Mouse (Mus musculus): Measurements from ENCODE around the gene Emp1. TPM values are rescaled to one million over a fixed set of nuclear protein-coding genes. Genes with fewer than 3 reads are reported as not detected.

The Emp1 gene
- polyA plus RNA-seq (2012; rRNA removed) (2.0 and 2.1 TPM in 2 replicates), polyA plus RNA-seq (2014; fragmentation: Nextera tagmentation; extraction: Ambion mirVana) (0.55 and 0.66 TPM in 2 replicates)

DNA sequence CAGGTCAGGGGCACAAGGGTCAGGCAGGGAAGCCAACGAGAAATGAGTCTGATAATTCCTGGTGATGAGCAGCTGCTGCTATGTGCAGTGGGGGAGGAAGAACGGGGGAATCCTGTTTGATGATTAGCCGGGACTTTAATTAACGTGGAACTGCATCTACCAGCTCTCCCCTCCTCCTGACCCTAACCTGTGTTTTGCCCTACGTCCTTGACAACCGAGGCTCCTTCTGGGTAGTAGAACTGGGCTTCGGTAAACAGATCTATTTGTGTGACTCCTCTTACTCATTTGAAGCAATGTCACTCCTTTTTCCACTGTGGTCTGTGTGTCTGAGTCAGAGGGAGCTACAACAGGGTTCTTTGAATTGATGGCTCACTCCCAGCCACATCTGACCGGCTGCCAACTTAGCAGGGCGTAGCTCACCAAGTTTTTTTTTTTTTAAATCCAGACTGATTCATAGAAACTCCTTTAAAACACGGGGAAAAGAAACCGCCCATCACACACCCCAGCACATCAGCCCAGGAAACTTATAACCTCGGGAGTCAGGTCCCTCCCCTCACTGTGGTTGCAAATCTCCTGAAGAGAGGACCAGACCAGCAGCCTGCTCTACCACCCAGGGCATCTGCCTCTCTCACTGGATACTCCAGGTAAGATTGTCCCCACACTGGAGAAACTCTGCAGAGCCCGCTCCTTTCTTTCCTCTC, at the start of gene Emp1:
Emp1 (plus strand) TSS at position 87 of the 701 bp plus-strand sequence.
- ATAC-seq (ENCODE audit: insufficient read depth) (no peak), DNase-seq (ENCODE audit: low read depth in 3 of 3, low spot score in 3 of 3) (no peak)
- no peaks in the 10 kb centered on the region for H3K36me3 ChIP-seq (replicated peaks; ENCODE audit: control insufficient read depth, insufficient read depth, low read depth)
- no peak within 1 kb of the TSS for H3K9ac ChIP-seq (replicated peaks)
- H3K4me3 ChIP-seq (ENCODE audit: insufficient read depth in 1 of 2, low read depth in 2 of 2, low read length in 2 of 2), result no peak within 1 kb of the TSS
- 32% methylated on average over 13 of the region's 13 CpGs for WGBS (ENCODE audit: insufficient replicate concordance)
- H3K27ac ChIP-seq, result no peak within 1 kb of the TSS
- H3K9me3 ChIP-seq (ENCODE audit: control insufficient read depth, low read length), result no peaks in the 10 kb centered on the region
- no peaks in the 10 kb centered on the region for H3K27me3 ChIP-seq (ENCODE audit: control insufficient read depth, insufficient read depth, low read length)
- H3K4me2 ChIP-seq (ENCODE audit: low read depth), result no peak within 1 kb of the TSS
- no peak for TF ChIP-seq CTCF (IDR thresholded peaks at IDR 0.05; ENCODE audit: low read depth)
- TF ChIP-seq EP300 (IDR thresholded peaks at IDR 0.05; ENCODE audit: low read depth), result no peak
- H3K4me1 ChIP-seq (replicated peaks; ENCODE audit: control insufficient read depth in 2 of 2, insufficient read depth in 2 of 2, low read length in 1 of 2), result peaks cover 0 to 8% of the 10 kb centered on the region in 2 experiments; a peak in 2 of 4 replicates

DNA sequence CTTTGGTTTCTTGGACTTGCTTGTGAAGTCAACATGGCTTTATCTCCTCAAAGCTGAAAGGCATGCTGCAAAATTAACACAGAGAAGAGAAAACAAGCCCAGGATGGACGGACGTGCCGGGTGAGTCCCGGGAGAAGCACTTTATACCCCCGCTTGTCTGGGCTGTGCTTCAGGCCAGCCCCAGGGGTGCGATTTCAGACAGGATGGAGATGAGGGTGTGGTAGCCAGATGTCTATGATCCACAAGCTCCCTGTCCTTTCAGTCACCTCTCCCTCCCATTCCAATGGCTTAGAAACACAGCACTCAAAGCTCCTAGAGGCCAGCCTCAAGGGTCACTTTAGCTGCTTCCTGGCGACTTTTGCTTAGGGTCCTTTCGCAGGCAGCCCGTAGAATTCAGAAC, 48.4 kb upstream of the Emp1 start:
- no peak for TF ChIP-seq CTCF (IDR thresholded peaks at IDR 0.05; ENCODE audit: low read depth)
- no peak for TF ChIP-seq EP300 (IDR thresholded peaks at IDR 0.05; ENCODE audit: low read depth)
- DNase-seq (ENCODE audit: low read depth in 3 of 3, low spot score in 3 of 3) (no peak), ATAC-seq (ENCODE audit: insufficient read depth) (no peak)
- Histone ChIP-seq H3K4me1 (replicated peaks; ENCODE audit: control insufficient read depth in 2 of 2, insufficient read depth in 2 of 2, low read length in 1 of 2) (no peaks in the 10 kb centered on the region), H3K4me3 (ENCODE audit: insufficient read depth in 1 of 2, low read depth in 2 of 2, low read length in 2 of 2) (no peak overlapping the region), H3K27me3 (ENCODE audit: control insufficient read depth, insufficient read depth, low read length) (no peaks in the 10 kb centered on the region), H3K9me3 (ENCODE audit: control insufficient read depth, low read length) (no peaks in the 10 kb centered on the region), H3K9ac (replicated peaks) (no peak overlapping the region), H3K27ac (no peak overlapping the region), H3K4me2 (ENCODE audit: low read depth) (no peak overlapping the region), H3K36me3 (replicated peaks; ENCODE audit: control insufficient read depth, insufficient read depth, low read depth) (no peaks in the 10 kb centered on the region)
- WGBS (ENCODE audit: insufficient replicate concordance), result 74% methylated on average over 9 of the region's 9 CpGs

DNA sequence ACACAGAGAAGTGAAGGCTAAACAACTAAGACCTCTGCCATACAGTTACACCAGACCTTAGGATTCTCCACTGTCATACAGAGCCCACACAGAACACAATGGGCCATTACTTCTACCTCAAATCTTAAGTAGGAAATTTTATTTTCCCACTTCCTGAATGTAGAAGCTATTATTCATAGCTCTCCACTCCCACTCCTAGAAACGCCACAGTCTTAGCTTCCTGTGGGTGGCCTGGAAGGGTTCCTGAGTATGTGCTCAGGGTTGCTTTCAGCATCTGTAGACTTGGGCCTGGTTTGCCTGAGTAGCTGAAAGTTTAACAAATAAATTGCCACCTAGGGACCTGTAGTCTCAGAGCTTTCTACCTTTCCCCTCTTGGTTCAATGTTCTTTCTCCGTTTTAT, 46.2 kb upstream of the Emp1 start:
- ATAC-seq (ENCODE audit: insufficient read depth), result no peak
- Histone ChIP-seq H3K27ac (no peak overlapping the region), H3K9me3 (ENCODE audit: control insufficient read depth, low read length) (no peaks in the 10 kb centered on the region), H3K27me3 (ENCODE audit: control insufficient read depth, insufficient read depth, low read length) (no peaks in the 10 kb centered on the region), H3K4me2 (ENCODE audit: low read depth) (no peak overlapping the region), H3K9ac (replicated peaks) (no peak overlapping the region), H3K36me3 (replicated peaks; ENCODE audit: control insufficient read depth, insufficient read depth, low read depth) (no peaks in the 10 kb centered on the region), H3K4me3 (ENCODE audit: insufficient read depth in 1 of 2, low read depth in 2 of 2, low read length in 2 of 2) (no peak overlapping the region), H3K4me1 (replicated peaks; ENCODE audit: control insufficient read depth in 2 of 2, insufficient read depth in 2 of 2, low read length in 1 of 2) (no peaks in the 10 kb centered on the region)
- no peak for DNase-seq (ENCODE audit: low read depth in 3 of 3, low spot score in 3 of 3)
- TF ChIP-seq EP300 (IDR thresholded peaks at IDR 0.05; ENCODE audit: low read depth) (no peak), CTCF (IDR thresholded peaks at IDR 0.05; ENCODE audit: low read depth) (no peak)
- WGBS (ENCODE audit: insufficient replicate concordance), result 62% methylated on average over 2 of the region's 2 CpGs

DNA sequence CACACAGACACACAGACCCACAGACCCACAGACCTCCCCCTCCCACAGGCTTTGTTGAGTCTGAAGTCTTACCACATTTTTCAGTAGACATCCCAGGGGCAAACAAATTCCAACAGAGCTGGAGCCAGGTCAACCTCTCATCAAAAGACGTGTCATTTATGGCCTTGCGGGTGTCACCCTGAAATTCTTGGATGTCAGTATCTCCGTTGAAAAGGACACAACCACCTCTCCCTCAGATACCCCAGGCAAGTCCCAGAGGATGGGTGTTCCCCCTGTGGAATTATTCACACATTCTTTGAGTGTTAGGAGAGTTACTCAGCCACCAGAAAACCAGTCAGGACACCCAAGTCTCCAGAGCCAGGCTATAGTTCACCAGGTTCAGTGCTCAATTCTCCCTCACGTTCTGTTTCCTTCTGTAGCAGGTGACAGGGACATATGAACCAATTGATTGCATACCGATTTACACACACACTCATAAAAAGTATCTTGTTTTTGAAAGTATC, 42.9 kb upstream of the Emp1 start:
- WGBS (ENCODE audit: insufficient replicate concordance), result 72% methylated on average over 5 of the region's 5 CpGs
- no peak for DNase-seq (ENCODE audit: low read depth in 3 of 3, low spot score in 3 of 3)
- peaks cover 0 to 2% of the 10 kb centered on the region in 2 experiments; a peak in 2 of 4 replicates for H3K4me1 ChIP-seq (replicated peaks; ENCODE audit: control insufficient read depth in 2 of 2, insufficient read depth in 2 of 2, low read length in 1 of 2)
- H3K4me2 ChIP-seq (ENCODE audit: low read depth), result no peak overlapping the region
- H3K36me3 ChIP-seq (replicated peaks; ENCODE audit: control insufficient read depth, insufficient read depth, low read depth), result no peaks in the 10 kb centered on the region
- no peaks in the 10 kb centered on the region for H3K9me3 ChIP-seq (ENCODE audit: control insufficient read depth, low read length)
- no peaks in the 10 kb centered on the region; the same call in 1 of the 2 replicates for H3K27me3 ChIP-seq (ENCODE audit: control insufficient read depth, insufficient read depth, low read length)
- ATAC-seq (ENCODE audit: insufficient read depth), result no peak
- no peak for TF ChIP-seq CTCF (IDR thresholded peaks at IDR 0.05; ENCODE audit: low read depth)
- no peak for TF ChIP-seq EP300 (IDR thresholded peaks at IDR 0.05; ENCODE audit: low read depth)
- H3K4me3 ChIP-seq (ENCODE audit: insufficient read depth in 1 of 2, low read depth in 2 of 2, low read length in 2 of 2), result no peak overlapping the region
- H3K27ac ChIP-seq, result no peak overlapping the region
- no peak overlapping the region for H3K9ac ChIP-seq (replicated peaks)

DNA sequence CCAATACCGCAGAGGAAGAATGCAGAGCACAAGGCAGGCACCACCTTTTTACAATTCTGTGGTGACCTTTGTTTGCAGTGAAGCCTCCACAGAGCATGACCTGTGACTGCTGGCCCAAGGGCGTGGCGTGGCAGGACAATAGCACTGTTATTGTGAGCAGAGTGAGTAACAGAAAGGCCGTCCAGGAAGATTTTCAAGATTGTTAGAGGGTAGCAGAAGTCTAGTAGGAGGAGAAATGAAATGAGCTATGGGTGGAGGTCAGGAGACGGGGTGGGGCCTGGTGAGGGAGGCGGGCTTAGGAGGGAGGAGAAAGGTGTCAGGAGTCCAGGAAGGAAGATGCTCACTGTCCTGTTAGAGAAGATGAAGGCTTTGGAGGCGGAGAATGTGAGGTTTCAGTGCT, 39.6 kb upstream of the Emp1 start:
- H3K9me3 ChIP-seq (ENCODE audit: control insufficient read depth, low read length), result no peaks in the 10 kb centered on the region
- TF ChIP-seq CTCF (IDR thresholded peaks at IDR 0.05; ENCODE audit: low read depth), result no peak
- no peak overlapping the region for H3K4me3 ChIP-seq (ENCODE audit: insufficient read depth in 1 of 2, low read depth in 2 of 2, low read length in 2 of 2)
- no peak overlapping the region for H3K9ac ChIP-seq (replicated peaks)
- no peak for ATAC-seq (ENCODE audit: insufficient read depth)
- no peak for DNase-seq (ENCODE audit: low read depth in 3 of 3, low spot score in 3 of 3)
- 52% methylated on average over 7 of the region's 7 CpGs for WGBS (ENCODE audit: insufficient replicate concordance)
- H3K4me1 ChIP-seq (replicated peaks; ENCODE audit: control insufficient read depth in 2 of 2, insufficient read depth in 2 of 2, low read length in 1 of 2), result peaks cover 0 to 2% of the 10 kb centered on the region in 2 experiments; a peak in 2 of 4 replicates
- H3K27me3 ChIP-seq (ENCODE audit: control insufficient read depth, insufficient read depth, low read length), result no peaks in the 10 kb centered on the region; the same call in 1 of the 2 replicates
- no peak overlapping the region for H3K4me2 ChIP-seq (ENCODE audit: low read depth)
- H3K27ac ChIP-seq, result no peak overlapping the region
- no peaks in the 10 kb centered on the region for H3K36me3 ChIP-seq (replicated peaks; ENCODE audit: control insufficient read depth, insufficient read depth, low read depth)

Measured in liver, embryonic 14.5 days (tissue).